8 mouse cellular contexts compared by ENCODE assay signal in genomic region chr13:12210023-12210762, GRCm38 (mm10). TPM values are rescaled to one million over a fixed set of nuclear protein-coding genes. Genes with fewer than 3 reads are reported as not detected.
A peak's percentile ranks its signal among the peaks of the same experiment; 100 is the strongest.
DNase-seq lines count a peak whose midpoint lies in the region; ATAC-seq and TF ChIP-seq lines count a peak whose summit lies in the region.

No protein-coding gene starts in this region.

- no peaks in the 10 kb centered on the region for H3K9me3 ChIP-seq in G1E (replicated peaks)
- H3K9me3 ChIP-seq in heart, embryonic 11.5 days (replicated peaks; ENCODE audit: control insufficient read depth, low read length), result no peaks in the 10 kb centered on the region

- no peak overlapping the region for H3K27ac ChIP-seq in cerebellum, adult 2 months (ENCODE audit: insufficient read depth, low read length)
- H3K27ac ChIP-seq in heart, embryonic 11.5 days (ENCODE audit: low read depth, low read length), result no peak overlapping the region
- no peak overlapping the region for H3K27ac ChIP-seq in small intestine, adult 2 months (ENCODE audit: insufficient read depth, low read depth, low read length)

- peak; percentile 57; the same call in 1 of the 2 replicates for TF ChIP-seq CTCF in cerebellum, adult 2 months (IDR thresholded peaks at IDR 0.05; ENCODE audit: borderline replicate concordance, insufficient read depth, low read depth, low read length)
- peak; percentile 94 for TF ChIP-seq CTCF in G1E (IDR thresholded peaks at IDR 0.05; ENCODE audit: low read depth, low read length)
- peak; percentile 36; the same call in 1 of the 2 replicates for TF ChIP-seq CTCF in small intestine, adult 2 months (IDR thresholded peaks at IDR 0.05; ENCODE audit: extremely low read depth, insufficient read length, insufficient replicate concordance, low read depth, low read length)

- 86% methylated on average over 10 of the region's 10 CpGs for WGBS in cerebellum, adult 2 months
- WGBS in heart, embryonic 11.5 days (ENCODE audit: insufficient replicate concordance), result 72% methylated on average over 10 of the region's 10 CpGs
- WGBS in small intestine, adult 2 months, result 82% methylated on average over 10 of the region's 10 CpGs

- no peaks in the 10 kb centered on the region for H3K4me1 ChIP-seq in cerebellum, adult 2 months (ENCODE audit: control insufficient read depth, insufficient read depth, low read length)
- no peaks in the 10 kb centered on the region for H3K4me1 ChIP-seq in G1E (ENCODE audit: insufficient read depth, low read depth, low read length)
- H3K4me1 ChIP-seq in heart, embryonic 11.5 days (ENCODE audit: control insufficient read depth, insufficient read depth, low read length), result peaks cover 12% of the 10 kb centered on the region; the same call in 1 of the 2 replicates
- no peaks in the 10 kb centered on the region for H3K4me1 ChIP-seq in small intestine, adult 2 months (ENCODE audit: control insufficient read depth, insufficient read depth, insufficient read length, low read length)

- H3K27me3 ChIP-seq in cerebellum, adult 2 months (ENCODE audit: control insufficient read depth, insufficient read depth, low read length), result no peaks in the 10 kb centered on the region
- no peaks in the 10 kb centered on the region for H3K27me3 ChIP-seq in G1E (ENCODE audit: insufficient read depth, low read length)
- no peaks in the 10 kb centered on the region for H3K27me3 ChIP-seq in heart, embryonic 11.5 days (ENCODE audit: control insufficient read depth, insufficient read depth, low read length)
- no peaks in the 10 kb centered on the region for H3K27me3 ChIP-seq in small intestine, adult 2 months (ENCODE audit: control insufficient read depth, insufficient read depth, low read length)

- H3K4me3 ChIP-seq in cerebellum, adult 2 months (replicated peaks; ENCODE audit: insufficient read depth, low read depth, low read length), result no peak overlapping the region
- H3K4me3 ChIP-seq in G1E (ENCODE audit: low read depth, low read length), result no peak overlapping the region
- H3K4me3 ChIP-seq in heart, embryonic 11.5 days (ENCODE audit: low read depth, low read length), result no peak overlapping the region
- H3K4me3 ChIP-seq in small intestine, adult 2 months (ENCODE audit: low read depth, low read length), result no peak overlapping the region

- H3K4me2 ChIP-seq in heart, embryonic 11.5 days, result no peak overlapping the region

- peak in 1 of 2 experiments; percentile 35 for DNase-seq in cerebellum, adult 2 months
- peak; percentile 38 for DNase-seq in G1E (ENCODE audit: low spot score)
- peak; percentile 51 for DNase-seq in embryo, embryonic 11.5 days (ENCODE audit: low read depth, low spot score)
- DNase-seq in kidney, postnatal 10 days, result peak; percentile 62
- peak; percentile 64 for DNase-seq in lung, postnatal 25 days (ENCODE audit: low spot score)

- no peak for ATAC-seq in cerebellum, adult (ENCODE audit: insufficient number of reproducible peaks, low FRiP score, low TSS enrichment)
- peak; percentile 28; the same call in 1 of the 2 replicates for ATAC-seq in G1E (ENCODE audit: extremely low read depth, insufficient number of reproducible peaks, low FRiP score, poor library complexity, severe bottlenecking)
- 0 out of 2 replicates have a peak, but pooled peaks have one; percentile 42 for ATAC-seq in heart, embryonic 11.5 days (replicated peaks; ENCODE audit: insufficient number of reproducible peaks, low FRiP score, low TSS enrichment)

- H3K36me3 ChIP-seq in G1E (replicated peaks), result peaks cover 83% of the 10 kb centered on the region
- peaks cover 7% of the 10 kb centered on the region; the same call in 1 of the 2 replicates for H3K36me3 ChIP-seq in heart, embryonic 11.5 days (ENCODE audit: control insufficient read depth, insufficient read depth, low read length)
- peaks cover 4% of the 10 kb centered on the region; the same call in 1 of the 2 replicates for H3K36me3 ChIP-seq in small intestine, adult 2 months (ENCODE audit: control insufficient read depth, insufficient read depth, low read length)

- TF ChIP-seq POLR2A in cerebellum, adult 2 months (IDR thresholded peaks at IDR 0.05; ENCODE audit: borderline replicate concordance, insufficient read depth, low read length), result no peak
- TF ChIP-seq POLR2A in small intestine, adult 2 months (IDR thresholded peaks at IDR 0.05; ENCODE audit: low read depth, low read length), result no peak

- H3K9ac ChIP-seq in heart, embryonic 11.5 days (ENCODE audit: low read depth, low read length), result no peak overlapping the region

RNA-seq across cellular contexts. Expression of gene Mtr, which starts 47.7 kb away (rescaled TPM):
- polyA plus RNA-seq in cerebellum, adult 2 months (2012; rRNA removed), result 8.4 and 10.0 TPM in 2 replicates
- total RNA-seq in G1E (2014; fragmentation: Nextera tagmentation) (55.9 and 58.5 TPM in 2 replicates), G1E (2017) (39.1 and 48.7 TPM in 2 replicates)
- polyA plus RNA-seq in G1E (2012), result 17.8 and 26.4 TPM in 2 replicates
- polyA plus RNA-seq in heart, embryonic 11.5 days (2014; fragmentation: Nextera tagmentation; extraction: Ambion mirVana), result 17.7 and 19.9 TPM in 2 replicates
- 0.86 and 2.0 TPM in 2 replicates for polyA plus RNA-seq in small intestine, adult 2 months (2012; rRNA removed)

Comparison
In these comparisons a context has a peak if more than half of its experiments do, and no peak if none do; other contexts are left out.
1. CTCF ChIP-seq: peak in every context shown above with its lines; median percentile 94 in G1E; 57 in cerebellum, adult 2 months; 36 in small intestine, adult 2 months.